Mouse (Mus musculus) hindbrain, embryonic 16.5 days (tissue): ENCODE measurements around the gene 1700010B08Rik. TPM values are rescaled to one million over a fixed set of nuclear protein-coding genes. Genes with fewer than 3 reads are reported as not detected.

Experiments
- ATAC-seq: fragments of 200-750 bp; cut with Nextera tagmentation; 2 replicates; pipeline ENCODE4 v1.8.0; 2017; ENCODE audit warnings: moderate TSS enrichment, moderate library complexity
- H3K27ac ChIP-seq: fragments of 300-500 bp; sonication (generic); 2 replicates; pipeline ENCODE4 v1.5.1; 2014; ENCODE audit warnings: low read depth, mild to moderate bottlenecking, control low read depth, low read length, moderate library complexity
- H3K27me3 ChIP-seq: fragments of 300-500 bp; sonication (generic); replicated peaks from 2 replicates; pipeline ENCODE4 v1.6.1; 2014; ENCODE audit warnings: low read length; ENCODE audit not compliant: control insufficient read depth, insufficient read depth
- H3K36me3 ChIP-seq: fragments of 300-500 bp; sonication (generic); 2 replicates; pipeline ENCODE4 v1.6.1; 2014; ENCODE audit warnings: mild to moderate bottlenecking, low read length, moderate library complexity, mixed read lengths; ENCODE audit not compliant: control insufficient read depth, insufficient read depth
- H3K4me1 ChIP-seq: fragments of 300-500 bp; sonication (generic); 2 replicates; pipeline ENCODE4 v1.6.1; 2014; ENCODE audit warnings: low read depth, low read length; ENCODE audit not compliant: control insufficient read depth, insufficient read depth
- H3K4me2 ChIP-seq: fragments of 300-500 bp; sonication (generic); 2 replicates; pipeline ENCODE4 v1.6.1; 2014; ENCODE audit warnings: mild to moderate bottlenecking, low read length, control low read depth, moderate library complexity
- H3K4me3 ChIP-seq: fragments of 300-500 bp; sonication (generic); 2 replicates; pipeline ENCODE4 v1.5.1; 2014; ENCODE audit warnings: mild to moderate bottlenecking, low read length, control low read depth, moderate library complexity
- H3K9ac ChIP-seq: fragments of 300-500 bp; sonication (generic); 2 replicates; pipeline ENCODE4 v1.6.1; 2014; ENCODE audit warnings: low read depth, mild to moderate bottlenecking, control low read depth, low read length, moderate library complexity
- H3K9me3 ChIP-seq: fragments of 300-500 bp; sonication (generic); 2 replicates; pipeline ENCODE4 v1.6.1; 2014; ENCODE audit warnings: mild to moderate bottlenecking, low read length, moderate library complexity; ENCODE audit not compliant: control insufficient read depth
- WGBS: fragments of 180-500 bp; shearing (Covaris S2); extraction: QIAGEN DNeasy Blood & Tissue Kit; methylation state at CpG from one replicate; pipeline ENCODE4 v1.1.7; 2014; 5-methylcytosine and 5-hydroxymethylcytosine counted together
- polyA plus RNA-seq: library from polyadenylated mRNA; unstranded; fragments of >200 nt; fragmentation: Nextera tagmentation; extraction: Ambion mirVana; gene quantifications from 2 replicates; pipeline ENCODE4 v1.2.1, GENCODE M21; 2015

The 1700010B08Rik gene
- polyA plus RNA-seq, 1 experiment from 2014 or later: not detected

DNA sequence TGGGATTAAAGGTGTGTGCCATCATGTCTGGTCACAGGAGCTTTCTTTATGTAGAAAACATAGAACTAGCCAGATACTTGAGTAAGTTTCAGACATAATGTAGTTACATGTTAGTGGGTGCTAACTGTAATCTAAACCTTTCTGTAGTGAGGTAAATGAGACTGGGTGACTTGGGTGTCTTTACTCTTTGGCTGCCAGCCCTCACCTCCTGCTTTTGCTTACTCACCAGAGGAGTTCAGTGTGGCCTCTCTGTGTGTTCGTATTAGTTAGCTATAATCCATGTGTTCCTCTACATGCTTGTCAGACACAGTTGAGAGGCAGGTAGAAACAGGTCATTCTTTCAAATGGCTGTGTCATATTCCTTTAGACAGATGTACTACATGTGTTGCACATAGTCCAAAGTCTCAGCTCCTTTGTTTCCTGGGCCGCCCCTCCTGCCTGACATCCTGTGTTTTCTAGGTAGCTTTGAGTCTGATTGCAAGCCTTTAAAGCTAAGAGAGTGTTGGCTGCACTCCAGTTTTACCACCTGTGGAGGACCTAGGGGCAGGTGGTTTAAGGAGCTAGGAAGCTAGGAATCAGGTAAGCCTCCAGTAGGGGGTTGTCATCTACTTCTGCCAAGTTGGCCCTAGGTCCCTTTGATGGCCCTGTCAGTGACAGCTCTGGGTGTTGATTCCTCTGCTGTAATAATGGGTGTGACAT lies 29.9 kb downstream of the 1700010B08Rik start:
- H3K4me3 ChIP-seq: no peak overlapping the region
- no peak overlapping the region for H3K27ac ChIP-seq
- no peak overlapping the region for H3K9ac ChIP-seq
- H3K27me3 ChIP-seq: no peaks in the 10 kb centered on the region
- H3K4me1 ChIP-seq: no peaks in the 10 kb centered on the region
- H3K9me3 ChIP-seq: peaks cover 10% of the 10 kb centered on the region
- no peak overlapping the region for H3K4me2 ChIP-seq
- H3K36me3 ChIP-seq: peaks cover 5% of the 10 kb centered on the region; the same call in 1 of the 2 replicates
- ATAC-seq: no peak
- 95% methylated on average over 2 of the region's 2 CpGs for WGBS

DNA sequence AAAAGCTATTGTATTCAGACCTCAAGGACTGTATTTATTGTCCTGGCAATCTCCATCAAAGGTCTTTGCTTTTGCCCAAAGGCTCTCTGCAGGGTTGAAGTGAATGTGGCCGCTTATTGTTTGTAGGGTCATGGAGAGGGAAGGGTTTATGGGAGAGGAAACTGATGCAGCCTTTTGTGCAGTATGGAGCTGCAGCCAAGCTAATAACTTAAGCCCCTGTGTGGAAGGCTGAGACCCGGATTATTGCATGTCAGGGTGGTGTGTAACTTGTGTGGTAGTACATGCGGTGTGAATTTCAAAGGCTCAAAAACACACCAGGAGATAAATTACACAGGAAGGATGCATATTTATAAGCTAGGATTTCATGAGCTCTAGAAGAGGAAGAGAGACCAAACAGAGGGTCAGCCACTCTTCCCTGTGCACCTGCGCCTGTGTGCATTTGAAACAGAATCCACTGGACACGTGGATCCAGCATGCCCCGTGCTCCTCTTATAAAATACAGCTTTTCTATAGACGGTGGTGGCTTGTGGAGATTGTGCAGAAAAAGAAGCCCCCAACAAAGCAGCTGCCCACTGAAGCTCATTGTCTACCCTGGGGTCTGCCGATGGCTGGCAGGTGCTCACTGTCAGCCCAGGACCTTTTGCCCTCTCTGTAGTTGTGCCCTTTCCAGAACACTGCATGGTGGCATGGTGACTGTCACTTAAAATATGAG lies 36.4 kb downstream of the 1700010B08Rik start:
- Histone ChIP-seq H3K4me1 (peaks cover 10% of the 10 kb centered on the region), H3K27me3 (no peaks in the 10 kb centered on the region), H3K36me3 (no peaks in the 10 kb centered on the region), H3K4me3 (no peak overlapping the region), H3K27ac (no peak overlapping the region), H3K9ac (no peak overlapping the region), H3K4me2 (no peak overlapping the region), H3K9me3 (no peaks in the 10 kb centered on the region)
- peak; percentile 45; the same call in 1 of the 2 replicates for ATAC-seq
- 26% methylated on average over 8 of the region's 8 CpGs for WGBS

DNA sequence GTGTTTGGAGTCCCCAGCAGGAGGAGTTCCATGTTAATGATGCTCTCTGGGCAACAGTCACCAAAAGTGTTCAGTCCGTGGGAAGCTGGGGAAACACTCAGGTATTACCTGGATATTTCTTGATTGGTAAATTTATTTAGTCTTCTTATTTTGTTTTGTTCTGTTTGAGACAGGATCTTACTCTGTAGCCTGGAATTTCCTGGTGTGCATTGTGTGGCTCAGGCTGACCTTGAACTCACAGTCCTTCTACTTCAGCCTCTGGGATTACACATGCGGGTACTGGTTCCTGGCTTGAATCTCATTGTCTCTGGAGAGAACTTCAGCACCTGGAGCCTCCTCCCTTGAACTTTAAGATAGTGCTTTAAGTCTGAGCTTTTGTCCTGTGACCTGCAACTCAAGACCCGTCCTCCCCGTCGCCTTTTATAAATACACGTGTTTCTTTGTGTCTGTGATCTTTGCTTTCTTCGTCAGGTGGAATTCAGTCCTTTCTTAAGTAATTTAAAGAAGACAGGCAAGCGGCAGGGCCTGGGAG lies 38.5 kb downstream of the 1700010B08Rik start:
- Histone ChIP-seq H3K27ac (no peak overlapping the region), H3K9me3 (no peaks in the 10 kb centered on the region), H3K4me1 (peaks cover 10% of the 10 kb centered on the region), H3K9ac (no peak overlapping the region), H3K36me3 (no peaks in the 10 kb centered on the region), H3K4me2 (no peak overlapping the region), H3K27me3 (no peaks in the 10 kb centered on the region), H3K4me3 (no peak overlapping the region)
- no peak for ATAC-seq
- WGBS: 86% methylated on average over 8 of the region's 8 CpGs

DNA sequence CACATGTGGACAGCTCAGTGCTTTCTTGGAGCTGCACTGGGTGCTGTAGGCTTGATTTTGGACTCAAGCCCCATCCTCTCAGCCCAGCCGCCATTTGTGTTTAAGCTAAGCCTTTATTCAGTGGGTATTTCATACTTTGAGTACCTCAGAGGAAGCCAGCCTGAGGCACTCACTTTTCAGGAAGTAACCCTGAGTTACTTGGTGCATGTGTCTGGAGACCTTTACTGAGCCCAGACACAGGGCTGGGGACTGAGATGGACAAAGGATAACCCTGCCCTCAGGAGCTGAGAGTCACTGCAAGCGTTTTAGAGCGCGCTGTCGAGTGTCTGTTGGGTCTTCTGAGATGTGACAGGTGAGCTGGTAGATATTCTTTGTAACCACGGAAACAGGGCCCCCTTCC lies 41.4 kb downstream of the 1700010B08Rik start:
- H3K9ac ChIP-seq: no peak overlapping the region
- no peaks in the 10 kb centered on the region for H3K9me3 ChIP-seq
- H3K4me1 ChIP-seq: peaks cover 11% of the 10 kb centered on the region
- H3K4me2 ChIP-seq: no peak overlapping the region
- ATAC-seq: no peak
- H3K27me3 ChIP-seq: no peaks in the 10 kb centered on the region
- no peak overlapping the region for H3K4me3 ChIP-seq
- no peak overlapping the region for H3K27ac ChIP-seq
- no peaks in the 10 kb centered on the region for H3K36me3 ChIP-seq
- WGBS: 75% methylated on average over 6 of the region's 6 CpGs

DNA sequence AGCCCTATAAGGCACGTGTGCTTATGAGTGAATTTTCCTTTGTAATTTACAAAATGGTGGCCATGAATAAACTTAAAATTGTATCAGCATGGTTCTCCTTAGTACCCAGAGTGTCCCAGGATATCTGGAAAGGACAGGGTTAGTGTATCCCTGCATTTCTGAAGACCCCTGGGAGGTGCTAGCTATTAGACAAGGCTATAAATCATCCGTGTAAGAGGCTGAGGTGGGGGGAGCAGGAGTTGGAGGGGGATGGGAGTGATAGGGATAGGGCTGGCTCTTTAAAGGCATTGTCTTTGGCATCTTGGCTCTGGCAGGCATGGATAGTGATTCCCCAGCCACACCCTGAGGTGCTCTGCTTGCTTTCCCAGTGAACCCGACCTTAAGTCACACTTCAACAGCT lies 45.4 kb downstream of the 1700010B08Rik start:
- Histone ChIP-seq H3K4me1 (peaks cover 17% of the 10 kb centered on the region), H3K27ac (no peak overlapping the region; the same call in 1 of the 2 replicates), H3K4me2 (no peak overlapping the region), H3K9me3 (no peaks in the 10 kb centered on the region), H3K36me3 (no peaks in the 10 kb centered on the region), H3K4me3 (no peak overlapping the region), H3K27me3 (no peaks in the 10 kb centered on the region), H3K9ac (no peak overlapping the region)
- peak; percentile 16; the same call in 1 of the 2 replicates for ATAC-seq
- WGBS: 33% methylated on average over 3 of the region's 3 CpGs

DNA sequence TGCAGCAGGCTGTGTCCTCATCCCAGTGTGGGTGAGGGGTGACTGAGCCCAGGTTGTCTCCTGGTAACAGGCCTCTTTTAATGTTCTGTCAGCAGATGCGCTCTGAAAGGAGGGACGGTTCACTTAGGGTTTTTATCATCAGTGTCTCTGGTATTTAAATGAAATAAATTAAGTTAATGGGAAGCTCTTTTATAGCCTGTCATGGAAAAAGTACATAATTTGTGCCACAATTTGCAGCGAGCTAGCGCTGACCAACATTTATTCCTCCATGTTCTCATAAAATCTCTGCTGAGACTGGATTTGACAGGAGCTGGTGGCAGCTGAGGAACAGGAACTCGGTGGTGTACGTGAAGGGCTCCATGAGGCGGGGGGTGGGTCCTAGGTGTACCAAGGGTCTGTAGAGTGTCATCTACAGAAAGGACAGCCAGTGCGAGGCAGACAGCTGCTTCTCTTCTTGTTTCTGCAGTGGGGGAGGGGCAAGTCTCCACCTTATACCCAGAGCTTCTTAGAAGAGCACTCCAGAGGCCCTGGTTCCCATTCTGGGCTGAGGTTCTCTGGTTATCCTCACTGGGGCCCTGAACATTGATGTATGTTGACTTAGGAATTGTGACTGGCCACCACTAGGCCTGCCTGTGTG lies 48.9 kb downstream of the 1700010B08Rik start:
- H3K27ac ChIP-seq: no peak overlapping the region
- no peaks in the 10 kb centered on the region for H3K27me3 ChIP-seq
- no peaks in the 10 kb centered on the region for H3K9me3 ChIP-seq
- no peaks in the 10 kb centered on the region for H3K36me3 ChIP-seq
- 56% methylated on average over 8 of the region's 8 CpGs for WGBS
- H3K4me3 ChIP-seq: no peak overlapping the region
- ATAC-seq: peak; percentile 24; the same call in 1 of the 2 replicates
- H3K9ac ChIP-seq: no peak overlapping the region
- peaks cover 20% of the 10 kb centered on the region for H3K4me1 ChIP-seq
- no peak overlapping the region for H3K4me2 ChIP-seq

DNA sequence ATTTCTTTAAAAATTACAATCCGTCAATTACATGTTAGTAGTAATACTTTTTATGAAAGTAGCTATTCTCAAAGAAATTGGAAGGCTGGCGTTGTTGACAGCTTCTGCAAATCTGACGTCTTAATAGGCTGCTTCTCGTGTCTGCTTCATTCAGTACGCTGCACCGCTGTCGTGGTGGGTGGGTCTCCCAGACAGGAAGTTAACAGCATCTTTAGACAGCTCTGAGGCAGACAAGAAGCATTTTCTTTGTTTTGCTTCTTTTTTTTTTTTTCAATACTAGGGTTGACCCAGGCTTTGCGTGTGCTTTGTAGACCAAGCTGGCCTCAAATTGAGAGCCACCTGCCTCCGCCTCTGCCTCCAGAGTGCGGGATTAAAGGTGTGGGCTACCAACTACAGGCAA lies 50.0 kb downstream of the 1700010B08Rik start:
- H3K4me2 ChIP-seq: no peak overlapping the region
- WGBS: 57% methylated on average over 10 of the region's 10 CpGs
- no peaks in the 10 kb centered on the region for H3K9me3 ChIP-seq
- no peaks in the 10 kb centered on the region for H3K36me3 ChIP-seq
- no peaks in the 10 kb centered on the region for H3K27me3 ChIP-seq
- H3K9ac ChIP-seq: no peak overlapping the region
- no peak for ATAC-seq
- H3K27ac ChIP-seq: no peak overlapping the region
- H3K4me3 ChIP-seq: no peak overlapping the region
- peaks cover 20% of the 10 kb centered on the region for H3K4me1 ChIP-seq

DNA sequence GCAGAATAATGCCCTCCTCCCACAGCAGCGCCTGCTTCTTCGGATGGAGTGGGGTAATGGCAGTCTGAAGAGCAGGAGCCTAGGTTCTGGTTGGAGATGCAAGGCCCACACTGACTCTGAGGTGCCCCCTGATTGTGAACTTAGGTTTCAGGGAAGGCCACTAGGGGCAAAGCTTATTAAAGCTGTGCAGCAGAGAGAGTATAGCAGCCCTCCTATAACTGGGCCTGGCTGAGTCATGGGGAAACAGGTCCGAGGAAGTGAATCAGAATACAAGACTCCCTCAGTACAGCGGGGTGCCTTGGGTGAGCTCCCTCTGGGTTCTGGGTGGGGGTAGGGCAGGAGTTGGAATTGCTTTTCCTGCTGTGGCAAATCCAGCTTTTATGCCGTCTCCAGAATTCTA lies 51.4 kb downstream of the 1700010B08Rik start:
- no peak for ATAC-seq
- Histone ChIP-seq H3K9ac (no peak overlapping the region), H3K9me3 (no peaks in the 10 kb centered on the region), H3K4me1 (peaks cover 14% of the 10 kb centered on the region), H3K27me3 (no peaks in the 10 kb centered on the region), H3K27ac (0 out of 2 replicates have a peak overlapping the region, but pooled peaks have one; percentile 0), H3K4me2 (no peak overlapping the region), H3K4me3 (no peak overlapping the region), H3K36me3 (no peaks in the 10 kb centered on the region)
- 59% methylated on average over 5 of the region's 5 CpGs for WGBS
